Mouse (Mus musculus) myocyte (in vitro differentiated cells): Measurements from ENCODE around the gene Nanos3.

ENCODE experiments used
- CEBPB ChIP-seq: IDR thresholded peaks from 2 replicates; pipeline ENCODE4 v1.6.1; 2011; ENCODE audit warnings: mild to moderate bottlenecking, moderate library complexity; ENCODE audit not compliant: poor library complexity, insufficient read depth, severe bottlenecking
- E2F4 ChIP-seq: IDR thresholded peaks from one replicate; pipeline ENCODE4 v1.6.1; 2011; ENCODE audit warnings: mild to moderate bottlenecking, control low read depth, moderate library complexity; ENCODE audit not compliant: insufficient read depth
- MAX ChIP-seq: IDR thresholded peaks from one replicate; pipeline ENCODE4 v1.6.1; 2011; ENCODE audit warnings: low read depth, mild to moderate bottlenecking, control low read depth
- MYOD1 ChIP-seq, 3 experiments: IDR thresholded peaks; one replicate each; pipeline ENCODE4 v1.6.1; 2011; ENCODE audit warnings: control low read depth in 2 of 3, low read depth in 2 of 3, mild to moderate bottlenecking in 2 of 3, moderate library complexity in 1 of 3; ENCODE audit not compliant: insufficient read length in 2 of 3, control insufficient read depth in 1 of 3
- MYOG ChIP-seq, 3 experiments: IDR thresholded peaks; one replicate each; pipeline ENCODE4 v1.6.1; 2011; ENCODE audit warnings: control low read depth in 2 of 3, low read depth in 2 of 3, mild to moderate bottlenecking in 2 of 3; ENCODE audit not compliant: insufficient read length in 2 of 3, control insufficient read depth in 1 of 3, insufficient read depth in 1 of 3
- POLR2A ChIP-seq: IDR thresholded peaks from one replicate; pipeline ENCODE4 v1.6.1; 2011; ENCODE audit warnings: low read depth, mild to moderate bottlenecking, control low read depth, moderate library complexity; ENCODE audit not compliant: insufficient read length
- POLR2AphosphoS2 ChIP-seq: IDR thresholded peaks from one replicate; pipeline ENCODE4 v1.6.1; 2011; ENCODE audit warnings: low read depth, control low read depth; ENCODE audit not compliant: insufficient read length
- REST ChIP-seq: IDR thresholded peaks from one replicate; pipeline ENCODE4 v1.6.1; 2011; ENCODE audit warnings: mild to moderate bottlenecking, control low read depth, moderate library complexity; ENCODE audit not compliant: insufficient read depth, insufficient read length
- SRF ChIP-seq: IDR thresholded peaks from one replicate; pipeline ENCODE4 v1.6.1; 2011; ENCODE audit warnings: low read depth; ENCODE audit not compliant: control insufficient read depth, insufficient read length
- TCF12 ChIP-seq: IDR thresholded peaks from one replicate; pipeline ENCODE4 v1.6.1; 2011; ENCODE audit warnings: mild to moderate bottlenecking, control low read depth; ENCODE audit not compliant: poor library complexity, insufficient read depth, severe bottlenecking
- TCF3 ChIP-seq: IDR thresholded peaks from one replicate; pipeline ENCODE4 v1.6.1; 2011; ENCODE audit warnings: low read depth, control low read depth; ENCODE audit not compliant: insufficient read length
- USF1 ChIP-seq: IDR thresholded peaks from one replicate; pipeline ENCODE4 v1.6.1; 2011; ENCODE audit warnings: low read depth, mild to moderate bottlenecking, control low read depth, moderate library complexity

DNA sequence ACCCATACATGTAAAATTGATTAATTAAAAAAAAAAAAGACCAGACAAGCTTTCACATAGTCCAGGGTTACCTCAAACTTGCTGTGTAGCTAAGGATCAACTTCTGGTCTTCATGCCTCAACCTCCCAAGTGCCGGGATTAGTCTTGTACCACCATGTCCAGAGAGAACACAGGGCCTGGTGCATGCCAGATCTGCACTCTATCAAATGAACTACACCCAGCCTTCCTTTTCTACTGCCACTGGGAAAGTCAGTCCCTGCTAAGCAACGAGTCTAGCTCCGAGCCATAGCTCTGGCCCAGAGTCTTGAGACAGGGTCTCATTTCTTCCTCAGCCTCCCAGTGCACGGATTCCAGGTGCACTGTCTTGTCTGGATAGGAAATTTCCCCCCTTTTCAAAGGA lies 28.3 kb upstream of the Nanos3 start:
- TF ChIP-seq POLR2A (no peak), POLR2AphosphoS2 (peak; percentile 37), MYOG (IDR thresholded peaks at IDR 0.05; ENCODE audit: control insufficient read depth in 1 of 3, insufficient read depth in 1 of 3, insufficient read length in 2 of 3, low read depth in 2 of 3) (no peak), E2F4 (no peak), MAX (no peak), MYOD1 (IDR thresholded peaks at IDR 0.05; ENCODE audit: control insufficient read depth in 1 of 3, insufficient read length in 2 of 3, low read depth in 2 of 3) (no peak), TCF12 (no peak), CEBPB (no peak), USF1 (no peak), TCF3 (no peak), SRF (no peak), REST (no peak)
